Mouse (Mus musculus) naive thymus-derived CD4-positive, alpha-beta T cell, adult 2 months (primary cell): ENCODE results near the gene 4930579F01Rik.
A peak's percentile ranks its signal among the peaks of the same experiment; 100 is the strongest.

Source experiments
- DNase-seq: peaks from one replicate; pipeline ENCODE4 v3.0.0-alpha.2; 2011; ENCODE audit warnings: low read depth

The 4930579F01Rik gene

GRCm38 (mm10) chr3:138215395-138215989, 21.9 kb upstream of the 4930579F01Rik start:
- no peak for DNase-seq

- DNase-seq: no peak
Observed at GRCm38 (mm10) chr3:138212431-138212951, 18.9 kb upstream of the 4930579F01Rik start.

GRCm38 (mm10) chr3:138210432-138211075, 16.9 kb upstream of the 4930579F01Rik start:
- no peak for DNase-seq

- DNase-seq: no peak
Observed at GRCm38 (mm10) chr3:138208821-138209220, 15.2 kb upstream of the 4930579F01Rik start.

GRCm38 (mm10) chr3:138198722-138199068, 5.1 kb upstream of the 4930579F01Rik start:
- no peak for DNase-seq

GRCm38 (mm10) chr3:138197973-138198721, 4.5 kb upstream of the 4930579F01Rik start:
- DNase-seq: peak; percentile 85

GRCm38 (mm10) chr3:138197556-138197955, 3.9 kb upstream of the 4930579F01Rik start:
- DNase-seq: peak; percentile 2

GRCm38 (mm10) chr3:138197093-138197492, 3.5 kb upstream of the 4930579F01Rik start:
- DNase-seq: no peak

GRCm38 (mm10) chr3:138192260-138192659, 1.4 kb downstream of the 4930579F01Rik start:
- DNase-seq: no peak

- DNase-seq: no peak
Observed at GRCm38 (mm10) chr3:138185995-138186930, 7.4 kb downstream of the 4930579F01Rik start.

GRCm38 (mm10) chr3:138185290-138185689, 8.3 kb downstream of the 4930579F01Rik start:
- DNase-seq: no peak

GRCm38 (mm10) chr3:138183371-138183770, 10.3 kb downstream of the 4930579F01Rik start:
- no peak for DNase-seq

GRCm38 (mm10) chr3:138182019-138182418, 11.6 kb downstream of the 4930579F01Rik start:
- DNase-seq: no peak

- no peak for DNase-seq
Observed at GRCm38 (mm10) chr3:138175551-138175950, 18.1 kb downstream of the 4930579F01Rik start.

GRCm38 (mm10) chr3:138173291-138173690, 20.3 kb downstream of the 4930579F01Rik start:
- peak; percentile 13 for DNase-seq

GRCm38 (mm10) chr3:138162553-138163183, 31.0 kb downstream of the 4930579F01Rik start:
- DNase-seq: no peak

- no peak for DNase-seq
Observed at GRCm38 (mm10) chr3:138161623-138162022, 32.0 kb downstream of the 4930579F01Rik start.

- DNase-seq: no peak
Observed at GRCm38 (mm10) chr3:138156651-138157050, 37.0 kb downstream of the 4930579F01Rik start.

- DNase-seq: no peak
Observed at GRCm38 (mm10) chr3:138155062-138155461, 38.6 kb downstream of the 4930579F01Rik start.

GRCm38 (mm10) chr3:138148811-138149210, 44.8 kb downstream of the 4930579F01Rik start:
- DNase-seq: peak; percentile 25

GRCm38 (mm10) chr3:138144642-138145171, 48.9 kb downstream of the 4930579F01Rik start, which contains the start of gene Mttp:
Gene Mttp (minus strand): TSS chr3:138144968.
- peak; percentile 91 for DNase-seq
